Mouse (Mus musculus): ENCODE measurements around the gene Arhgdib.

DNA sequence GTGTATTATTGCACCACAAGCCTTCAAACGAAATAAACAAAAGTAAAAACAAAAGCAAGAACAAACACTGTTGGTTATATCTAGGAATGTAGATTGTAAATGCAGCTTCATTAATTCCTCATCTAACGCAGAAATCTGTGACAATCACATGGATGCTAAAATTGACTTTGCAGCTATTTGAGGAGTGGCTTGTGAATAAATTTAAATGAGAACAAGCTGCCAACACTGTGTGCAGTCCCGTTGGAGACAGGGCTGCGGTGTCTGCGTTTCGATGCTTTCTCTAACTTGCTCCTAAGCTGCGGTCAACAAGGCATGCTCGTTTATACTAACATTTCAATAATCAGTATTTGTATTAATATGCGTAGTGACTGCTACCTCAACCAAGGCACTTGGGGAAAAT lies 581 bp upstream of the Arhgdib start:
- no peak for TF ChIP-seq GABPA (IDR thresholded peaks at IDR 0.05; ENCODE audit: insufficient replicate concordance, low read depth, low read length)
- TF ChIP-seq ZNF384 (IDR thresholded peaks at IDR 0.05; ENCODE audit: low read depth, low read length) = no peak
- TF ChIP-seq POLR2A (IDR thresholded peaks at IDR 0.05; ENCODE audit: low read depth, low read length) = no peak
- no peak for TF ChIP-seq TCF12 (IDR thresholded peaks at IDR 0.05; ENCODE audit: low read depth, low read length)
